Mouse (Mus musculus): Measurements from ENCODE around the gene Nkx3-2. TPM values are rescaled to one million over a fixed set of nuclear protein-coding genes. Genes with fewer than 3 reads are reported as not detected.

Nkx3-2 gene
- total RNA-seq, 2 experiments from 2014 or later, result not detected

Other genes with a start within 250 kb of the Nkx3-2 start
- 10 to 100 TPM; 55.6 to 60.9 TPM for gene Rab28, start 56.3 kb downstream of the Nkx3-2 start, total RNA-seq (2021)
- gene Bod1l, start 79.8 kb upstream of the Nkx3-2 start, total RNA-seq (2021), result 10 to 100 TPM; 33.7 to 39.2 TPM